Mouse (Mus musculus): Measurements from ENCODE around the gene Ngfr.

Ngfr gene

GRCm38 (mm10) chr11:95567936-95568715 lies 19.4 kb downstream of the Ngfr start:
- no peak for DNase-seq (ENCODE audit: extremely low spot score, low read depth, low spot score)

GRCm38 (mm10) chr11:95567366-95567765 lies 20.2 kb downstream of the Ngfr start:
- DNase-seq (ENCODE audit: extremely low spot score, low read depth, low spot score): no peak

- DNase-seq (ENCODE audit: extremely low spot score, low read depth, low spot score): no peak
Observed at GRCm38 (mm10) chr11:95565327-95565726, 22.2 kb downstream of the Ngfr start.

GRCm38 (mm10) chr11:95563849-95564248 lies 23.7 kb downstream of the Ngfr start:
- DNase-seq (ENCODE audit: extremely low spot score, low read depth, low spot score): no peak

- DNase-seq (ENCODE audit: extremely low spot score, low read depth, low spot score): no peak
Observed at GRCm38 (mm10) chr11:95560773-95561172, 26.8 kb downstream of the Ngfr start.

- DNase-seq (ENCODE audit: extremely low spot score, low read depth, low spot score): no peak
Observed at GRCm38 (mm10) chr11:95559761-95560160, 27.8 kb downstream of the Ngfr start.

GRCm38 (mm10) chr11:95557719-95558118 lies 29.8 kb downstream of the Ngfr start:
- no peak for DNase-seq (ENCODE audit: extremely low spot score, low read depth, low spot score)

- no peak for DNase-seq (ENCODE audit: extremely low spot score, low read depth, low spot score)
Observed at GRCm38 (mm10) chr11:95557032-95557431, 30.5 kb downstream of the Ngfr start.

GRCm38 (mm10) chr11:95555279-95555678 lies 32.3 kb downstream of the Ngfr start:
- no peak for DNase-seq (ENCODE audit: extremely low spot score, low read depth, low spot score)

- DNase-seq (ENCODE audit: extremely low spot score, low read depth, low spot score): no peak
Observed at GRCm38 (mm10) chr11:95550301-95551021, 37.1 kb downstream of the Ngfr start.

- no peak for DNase-seq (ENCODE audit: extremely low spot score, low read depth, low spot score)
Observed at GRCm38 (mm10) chr11:95546021-95546782, 41.3 kb downstream of the Ngfr start.

- DNase-seq (ENCODE audit: extremely low spot score, low read depth, low spot score): no peak
Observed at GRCm38 (mm10) chr11:95544546-95545327, 42.8 kb downstream of the Ngfr start.

GRCm38 (mm10) chr11:95540637-95541385 lies 46.7 kb downstream of the Ngfr start:
- no peak for DNase-seq (ENCODE audit: extremely low spot score, low read depth, low spot score)

- no peak for DNase-seq (ENCODE audit: extremely low spot score, low read depth, low spot score)
Observed at GRCm38 (mm10) chr11:95538378-95539104, 49.0 kb downstream of the Ngfr start.

GRCm38 (mm10) chr11:95533484-95534160 lies 53.9 kb downstream of the Ngfr start:
- peak; percentile 72 for DNase-seq (ENCODE audit: extremely low spot score, low read depth, low spot score)

GRCm38 (mm10) chr11:95532353-95533072 lies 55.0 kb downstream of the Ngfr start:
- DNase-seq (ENCODE audit: extremely low spot score, low read depth, low spot score): no peak

- no peak for DNase-seq (ENCODE audit: extremely low spot score, low read depth, low spot score)
Observed at GRCm38 (mm10) chr11:95528231-95528630, 59.3 kb downstream of the Ngfr start.

GRCm38 (mm10) chr11:95527307-95527706 lies 60.2 kb downstream of the Ngfr start:
- no peak for DNase-seq (ENCODE audit: extremely low spot score, low read depth, low spot score)
